Mouse (Mus musculus) Patski (cell line): ENCODE measurements around the gene Nlrp3. TPM values are rescaled to one million over a fixed set of nuclear protein-coding genes. Genes with fewer than 3 reads are reported as not detected.

Source experiments
- ATAC-seq: fragments of 100-300 bp; one replicate; pipeline ENCODE4 v1.8.0; 2021
- CTCF ChIA-PET: fragments of 350-600 bp; sonication (Branson Sonifier 250); formaldehyde crosslinking; loops from one replicate; lab custom pipeline; 2022; ENCODE audit warnings: inconsistent platforms; lab: Charles Lee
- POLR2A ChIA-PET: fragments of 350-600 bp; sonication (Branson Sonifier 250); formaldehyde crosslinking; loops from one replicate; lab custom pipeline; 2022; ENCODE audit warnings: antibody characterized with exemption, inconsistent platforms; lab: Charles Lee
- DNase-seq: peaks from one replicate; pipeline ENCODE4 v3.0.0-alpha.2; 2011; ENCODE audit warnings: low read depth, low spot score
- H3K27me3 ChIP-seq: fragments of 371-371 bp; one replicate; pipeline ENCODE4 v1.5.1; 2021
- CTCF ChIP-seq: fragments of 100-300 bp; IDR thresholded peaks from one replicate; pipeline ENCODE4 v1.5.1; 2021
- in situ Hi-C: fragments of 300-500 bp; cut with MboI; formaldehyde crosslinking; loops from 3 replicates; pipeline ENCODE4 v1.11.1; 2018; ENCODE audit warnings: low pct_unique_long_range_greater_than_20kb, mixed read lengths
- polyA plus RNA-seq: library from polyadenylated mRNA; unstranded; gene quantifications from one replicate; pipeline ENCODE4 v1.2.3, GENCODE M21; 2021

Nlrp3 gene
- polyA plus RNA-seq, 1 experiment from 2014 or later: 0.03 TPM

- ChIA-PET CTCF (no interaction called here), POLR2A (no interaction called here)
- no peak for TF ChIP-seq CTCF
- ATAC-seq (no peak), DNase-seq (no peak)
- no peaks in the 10 kb centered on the region for H3K27me3 ChIP-seq
- in situ Hi-C loops: no loop called here
Measured at GRCm38 (mm10) chr11:59531562-59531961, 9.8 kb upstream of the Nlrp3 start.

DNA sequence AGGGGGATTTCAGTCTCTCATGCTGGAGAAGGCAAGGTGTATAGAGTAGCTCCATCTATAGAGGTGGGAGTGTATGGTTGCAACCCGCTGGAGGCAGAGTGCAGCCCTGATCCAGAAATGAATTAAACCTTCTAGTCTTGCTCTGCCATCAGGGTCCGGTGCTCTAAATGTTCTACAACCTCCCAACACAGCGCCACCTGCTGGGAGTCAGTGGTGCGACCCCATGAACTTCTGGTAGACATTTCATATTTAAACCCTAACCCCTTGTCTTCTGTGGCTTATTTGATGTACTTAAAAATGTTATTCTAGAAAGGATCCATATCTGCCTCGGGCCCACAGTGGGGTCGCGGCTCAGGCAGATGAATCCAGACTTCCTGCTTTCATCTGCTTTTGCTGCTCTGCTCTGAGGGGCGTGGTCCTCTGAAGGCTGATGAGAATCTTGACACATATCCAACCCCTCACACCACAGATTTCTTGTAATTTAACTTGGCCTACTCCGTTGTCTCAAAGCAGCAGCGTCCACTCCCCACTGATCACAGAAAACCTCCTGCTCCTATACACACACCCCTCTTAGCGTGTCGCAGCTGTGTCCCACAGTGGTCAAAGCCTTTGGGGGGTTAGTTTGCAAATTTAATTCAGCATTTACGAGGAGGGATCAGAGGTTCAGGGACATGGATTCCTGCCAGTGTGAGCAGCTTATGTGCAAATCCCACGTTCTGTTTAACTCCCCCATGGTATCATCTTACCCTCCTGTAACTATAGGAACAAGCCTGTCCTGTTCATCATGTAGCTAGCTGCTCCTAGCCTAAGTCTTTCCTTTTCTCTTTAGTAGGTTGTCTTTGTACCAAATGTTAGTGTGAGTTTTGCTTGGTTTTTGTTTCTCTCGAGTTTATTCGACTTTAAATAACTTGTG lies 3.9 kb upstream of the Nlrp3 start:
- TF ChIP-seq CTCF: peak; percentile 59
- ChIA-PET CTCF (interaction anchor here (1.1 to 2.4 kb wide), 3 partner anchors 9 to 30 kb away, joined by 3 to 14 read pairs (median 4); partner anchors contain the start of gene Zkscan17), POLR2A (interaction anchor here (0.6 kb wide), 1 partner anchor 31 kb away, joined by 3 read pairs; no protein-coding TSS in a partner anchor)
- in situ Hi-C loops: loop anchor here (5.0 kb wide), 1 partner anchor 75 kb away; no protein-coding TSS in a partner anchor
- H3K27me3 ChIP-seq: no peaks in the 10 kb centered on the region
- no peak for ATAC-seq
- DNase-seq: no peak

DNA sequence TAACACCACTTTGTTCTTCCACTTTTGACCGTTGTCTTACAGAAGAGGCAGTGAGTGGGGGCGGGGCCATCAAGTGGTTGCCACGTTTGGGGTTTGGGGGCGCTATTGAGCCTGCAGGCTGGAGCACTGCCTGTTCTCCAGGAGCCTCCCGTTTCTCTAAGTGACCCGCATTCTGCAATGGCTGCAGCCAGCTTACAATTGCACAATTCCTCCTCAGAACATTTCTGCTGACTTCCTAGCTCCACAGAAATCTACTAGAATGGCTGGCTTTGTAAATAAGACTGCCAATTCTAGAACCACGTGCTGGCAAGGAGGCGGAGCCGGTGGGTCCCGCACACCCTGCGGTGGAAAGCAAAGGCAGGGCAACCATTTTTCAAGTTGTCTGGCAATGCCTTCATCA lies 3.0 kb upstream of the Nlrp3 start:
- no peaks in the 10 kb centered on the region for H3K27me3 ChIP-seq
- ChIA-PET CTCF (interaction anchor here (1.0 to 1.1 kb wide), 2 partner anchors 13 to 29 kb away, joined by 4 read pairs; no protein-coding TSS in a partner anchor), POLR2A (no interaction called here)
- ATAC-seq: no peak
- TF ChIP-seq CTCF: no peak
- in situ Hi-C loops: loop anchor here (5.0 kb wide), 1 partner anchor 74 kb away; no protein-coding TSS in a partner anchor
- no peak for DNase-seq

DNA sequence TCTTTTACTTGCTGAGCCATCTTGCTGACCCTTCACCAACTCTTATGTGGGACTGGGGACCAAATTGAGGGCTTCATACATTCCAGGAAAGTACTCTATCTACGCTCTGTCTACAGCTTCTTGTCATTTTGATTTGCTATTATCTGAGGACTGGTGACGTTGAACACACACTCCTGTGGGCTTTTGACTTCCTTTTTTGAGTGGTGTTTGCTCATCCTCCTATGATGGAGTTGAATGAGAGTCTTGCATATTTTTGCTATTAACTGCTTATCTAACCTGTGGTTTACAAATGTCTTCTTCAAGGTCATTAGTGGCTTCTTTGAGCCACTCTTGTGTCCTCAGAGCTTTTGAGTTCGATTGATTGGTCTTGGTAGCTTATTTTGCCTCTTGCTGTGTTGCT lies 1.2 kb upstream of the Nlrp3 start:
- POLR2A ChIA-PET: interaction anchor here (0.7 kb wide), 1 partner anchor 15 kb away, joined by 3 read pairs; no protein-coding TSS in a partner anchor
- CTCF ChIA-PET: no interaction called here
- no peak for ATAC-seq
- no peaks in the 10 kb centered on the region for H3K27me3 ChIP-seq
- in situ Hi-C loops: no loop called here
- TF ChIP-seq CTCF: no peak
- DNase-seq: no peak

GRCm38 (mm10) chr11:59542442-59542841 lies 1.1 kb downstream of the Nlrp3 start:
- ATAC-seq: no peak
- CTCF ChIA-PET: no interaction called here
- DNase-seq: no peak
- H3K27me3 ChIP-seq: no peaks in the 10 kb centered on the region
- POLR2A ChIA-PET: no interaction called here
- TF ChIP-seq CTCF: no peak
- in situ Hi-C loops: no loop called here

DNA sequence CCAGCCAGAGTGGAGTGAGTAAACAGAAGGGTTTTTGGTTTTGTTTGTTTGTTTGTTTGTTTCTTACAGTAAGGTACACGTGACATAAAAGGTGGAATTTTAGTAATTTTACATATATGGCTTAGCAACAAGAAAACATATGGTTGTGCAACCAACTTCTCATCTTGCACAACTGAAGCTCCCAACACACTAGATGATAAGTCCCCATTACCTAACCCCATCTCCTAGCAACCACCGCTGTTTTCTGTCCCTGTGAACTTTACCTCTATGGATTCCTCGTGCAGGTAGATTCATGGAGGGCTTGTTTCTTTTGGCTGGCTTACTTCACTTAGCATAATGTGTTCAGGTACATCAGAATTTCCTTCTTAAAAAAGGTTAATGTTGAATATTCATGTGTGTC lies 2.0 kb downstream of the Nlrp3 start:
- TF ChIP-seq CTCF: no peak
- ChIA-PET POLR2A (no interaction called here), CTCF (interaction anchor here (1.9 kb wide), 1 partner anchor 18 kb away, joined by 8 read pairs; the partner anchor contains the start of gene Zkscan17)
- peaks cover 3% of the 10 kb centered on the region for H3K27me3 ChIP-seq
- DNase-seq: no peak
- ATAC-seq: no peak
- in situ Hi-C loops: no loop called here

GRCm38 (mm10) chr11:59544005-59544404 lies 2.6 kb downstream of the Nlrp3 start:
- no peak for TF ChIP-seq CTCF
- no peak for DNase-seq
- peaks cover 3% of the 10 kb centered on the region for H3K27me3 ChIP-seq
- POLR2A ChIA-PET: no interaction called here
- no peak for ATAC-seq
- in situ Hi-C loops: no loop called here
- CTCF ChIA-PET: interaction anchor here (1.2 to 1.9 kb wide), 2 partner anchors 9 to 18 kb away, joined by 3 to 8 read pairs; partner anchors contain the start of gene Zkscan17

- no peak for TF ChIP-seq CTCF
- no peak for DNase-seq
- no peak for ATAC-seq
- in situ Hi-C loops: no loop called here
- POLR2A ChIA-PET: no interaction called here
- H3K27me3 ChIP-seq: no peaks in the 10 kb centered on the region
- CTCF ChIA-PET: interaction anchor here (1.3 kb wide), 1 partner anchor 29 kb away, joined by 3 read pairs; no protein-coding TSS in a partner anchor
Measured at GRCm38 (mm10) chr11:59554127-59554526, 12.8 kb downstream of the Nlrp3 start.

- CTCF ChIA-PET: no interaction called here
- no peak for ATAC-seq
- no peak for TF ChIP-seq CTCF
Measured at GRCm38 (mm10) chr11:59554535-59554934, 13.2 kb downstream of the Nlrp3 start.

DNA sequence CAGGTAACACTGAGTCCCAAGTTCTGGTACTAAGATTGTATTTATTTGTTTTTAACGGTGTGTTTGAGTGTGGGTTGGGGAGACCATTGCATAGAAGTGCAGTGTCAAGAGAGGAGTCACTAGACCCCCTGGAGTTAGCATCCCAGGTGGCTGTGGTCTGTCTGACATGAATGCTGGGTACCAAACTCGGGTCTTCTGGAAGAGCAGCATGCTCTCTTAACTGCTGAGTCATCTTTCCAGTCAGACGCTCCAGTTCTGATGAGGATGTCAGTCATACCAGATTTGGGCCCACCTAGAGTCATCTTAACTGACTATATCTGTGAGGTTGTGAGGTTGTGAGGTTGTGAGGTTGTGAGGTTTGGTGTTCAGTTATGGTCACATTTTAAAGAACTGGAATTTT lies 19.5 kb downstream of the Nlrp3 start:
- TF ChIP-seq CTCF: no peak
- in situ Hi-C loops: no loop called here
- CTCF ChIA-PET: no interaction called here
- peaks cover 2% of the 10 kb centered on the region for H3K27me3 ChIP-seq
- no peak for DNase-seq
- ATAC-seq: no peak
- POLR2A ChIA-PET: no interaction called here

More at GRCm38 (mm10) chr11:59554535-59554934, 13.2 kb downstream of the Nlrp3 start:
- H3K27me3 ChIP-seq: no peaks in the 10 kb centered on the region
- in situ Hi-C loops: no loop called here
- no peak for DNase-seq
- POLR2A ChIA-PET: interaction anchor here (0.6 kb wide), 1 partner anchor 15 kb away, joined by 3 read pairs; no protein-coding TSS in a partner anchor

- POLR2A ChIA-PET: no interaction called here
- peaks cover 5% of the 10 kb centered on the region for H3K27me3 ChIP-seq
- no peak for DNase-seq
- CTCF ChIA-PET: no interaction called here
- in situ Hi-C loops: no loop called here
- no peak for TF ChIP-seq CTCF
- no peak for ATAC-seq
Measured at GRCm38 (mm10) chr11:59562336-59562735, 21.0 kb downstream of the Nlrp3 start.
